Mouse (Mus musculus): Measurements from ENCODE around the gene Gtf3c1. TPM values are rescaled to one million over a fixed set of nuclear protein-coding genes. Genes with fewer than 3 reads are reported as not detected.

Gene Gtf3c1
- total and polyA plus RNA-seq, 3 experiments = 23.7 to 36.1 TPM; not detected in 1

DNA sequence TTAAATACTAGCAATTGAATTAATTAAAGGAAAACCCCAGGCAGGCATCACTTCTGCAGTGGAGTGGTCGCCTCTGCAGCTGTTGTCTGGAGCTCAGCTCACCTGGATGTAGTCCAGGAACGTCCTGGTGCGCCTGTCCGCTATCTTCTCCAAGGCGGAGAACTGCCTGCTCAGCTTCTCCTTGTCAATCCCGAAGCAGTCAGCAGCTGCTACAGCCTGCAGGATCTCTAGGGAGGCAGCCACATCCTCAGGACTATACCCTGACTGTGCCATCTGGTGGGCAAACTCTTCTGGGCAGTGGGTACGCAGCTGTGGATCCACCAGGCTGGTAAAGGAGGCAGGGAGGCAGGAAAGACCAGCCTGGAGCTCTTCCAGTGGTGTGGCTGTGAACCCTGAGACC, 62.2 kb downstream of the Gtf3c1 start:
- Histone ChIP-seq H3K36me3 (ENCODE audit: control insufficient read depth in 1 of 2, insufficient read depth in 2 of 2, low read length in 2 of 2) (peaks cover 0 to 7% of the 10 kb centered on the region in 2 experiments; a peak in 1 of 4 replicates), H3K4me3 (ENCODE audit: control insufficient read depth in 1 of 2, insufficient read depth in 1 of 2, low read depth in 2 of 2, low read length in 2 of 2) (no peak overlapping the region), H3K9me3 (replicated peaks; ENCODE audit: insufficient read depth, low read length) (no peaks in the 10 kb centered on the region), H3K27me3 (ENCODE audit: control insufficient read depth in 1 of 2, insufficient read depth in 2 of 2, low read length in 2 of 2) (no peaks in the 10 kb centered on the region), H3K4me1 (ENCODE audit: control insufficient read depth in 1 of 2, insufficient read depth in 2 of 2, low read length in 2 of 2) (no peaks in the 10 kb centered on the region), H3K9ac (ENCODE audit: control insufficient read depth, low read depth, low read length, poor library complexity, severe bottlenecking) (no peak overlapping the region), H3K79me2 (ENCODE audit: control insufficient read depth, insufficient read depth, low read length, poor library complexity) (no peaks in the 10 kb centered on the region), H3K27ac (ENCODE audit: control insufficient read depth, low read depth, low read length) (no peak overlapping the region)
- DNase-seq (ENCODE audit: low read depth, low spot score) = no peak
- no peak for TF ChIP-seq KAT2A (conservative IDR thresholded peaks at IDR 0.05; ENCODE audit: low read depth, low read length)
- TF ChIP-seq NRF1 (IDR thresholded peaks at IDR 0.05; ENCODE audit: insufficient read depth, low read depth, low read length, poor library complexity, severe bottlenecking) = no peak
- TF ChIP-seq EP300 (IDR thresholded peaks at IDR 0.05; ENCODE audit: low read depth in 1 of 2, low read length in 2 of 2) = no peak
- no peak for TF ChIP-seq MEF2A (IDR thresholded peaks at IDR 0.05; ENCODE audit: extremely low read depth, insufficient replicate concordance, low read depth, low read length, poor library complexity, severe bottlenecking)

DNA sequence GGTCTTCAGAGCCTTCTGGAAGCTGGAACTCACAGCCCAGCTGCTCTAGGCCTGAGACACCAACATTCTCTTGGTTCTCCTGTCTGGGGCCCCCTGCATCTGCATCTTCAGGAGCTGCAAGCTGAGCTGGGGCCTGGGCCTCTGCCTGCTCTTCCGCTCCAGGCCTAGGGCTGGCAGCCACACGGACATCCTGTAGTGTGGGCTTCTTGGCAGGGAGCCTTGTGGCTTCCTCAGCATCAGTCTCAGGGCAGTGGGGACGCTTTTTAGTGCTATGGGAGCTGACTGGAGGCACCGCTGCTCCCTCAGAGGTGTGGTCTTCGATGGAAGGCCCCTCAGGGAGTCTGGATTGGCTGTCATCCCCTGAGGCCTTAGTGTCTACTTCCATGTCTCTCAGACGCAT, 63.7 kb downstream of the Gtf3c1 start:
- Histone ChIP-seq H3K4me1 (ENCODE audit: control insufficient read depth in 1 of 2, insufficient read depth in 2 of 2, low read length in 2 of 2) (no peaks in the 10 kb centered on the region), H3K27ac (ENCODE audit: control insufficient read depth, low read depth, low read length) (no peak overlapping the region), H3K9me3 (replicated peaks; ENCODE audit: insufficient read depth, low read length) (no peaks in the 10 kb centered on the region), H3K9ac (ENCODE audit: control insufficient read depth, low read depth, low read length, poor library complexity, severe bottlenecking) (no peak overlapping the region), H3K79me2 (ENCODE audit: control insufficient read depth, insufficient read depth, low read length, poor library complexity) (no peaks in the 10 kb centered on the region), H3K4me3 (ENCODE audit: control insufficient read depth in 1 of 2, insufficient read depth in 1 of 2, low read depth in 2 of 2, low read length in 2 of 2) (no peak overlapping the region), H3K36me3 (ENCODE audit: control insufficient read depth in 1 of 2, insufficient read depth in 2 of 2, low read length in 2 of 2) (peaks cover 0 to 4% of the 10 kb centered on the region in 2 experiments; a peak in 1 of 4 replicates), H3K27me3 (ENCODE audit: control insufficient read depth in 1 of 2, insufficient read depth in 2 of 2, low read length in 2 of 2) (no peaks in the 10 kb centered on the region)
- no peak for DNase-seq (ENCODE audit: low read depth, low spot score)
- TF ChIP-seq POLR2AphosphoS5 (IDR thresholded peaks at IDR 0.05; ENCODE audit: borderline replicate concordance, low read depth, low read length) (no peak), E2F4 (IDR thresholded peaks at IDR 0.05; ENCODE audit: borderline replicate concordance, low read depth, low read length) (no peak), MXI1 (IDR thresholded peaks at IDR 0.05; ENCODE audit: low read depth, low read length) (no peak), MEF2A (IDR thresholded peaks at IDR 0.05; ENCODE audit: extremely low read depth, insufficient replicate concordance, low read depth, low read length, poor library complexity, severe bottlenecking) (no peak), RCOR1 (IDR thresholded peaks at IDR 0.05; ENCODE audit: low read depth, low read length) (no peak), NRF1 (IDR thresholded peaks at IDR 0.05; ENCODE audit: insufficient read depth, low read depth, low read length, poor library complexity, severe bottlenecking) (no peak), UBTF (IDR thresholded peaks at IDR 0.05; ENCODE audit: borderline replicate concordance, insufficient read depth, low read depth, low read length) (no peak), ZKSCAN1 (IDR thresholded peaks at IDR 0.05; ENCODE audit: low read depth, low read length) (no peak), CHD1 (IDR thresholded peaks at IDR 0.05; ENCODE audit: low read depth, low read length) (no peak), ETS1 (IDR thresholded peaks at IDR 0.05; ENCODE audit: low read depth, low read length) (no peak), MAFK (IDR thresholded peaks at IDR 0.05; ENCODE audit: borderline replicate concordance, low read depth, low read length) (no peak), ELF1 (IDR thresholded peaks at IDR 0.05; ENCODE audit: low read depth, low read length) (no peak), MAZ (IDR thresholded peaks at IDR 0.05; ENCODE audit: low read depth, low read length) (no peak), POLR2AphosphoS2 (IDR thresholded peaks at IDR 0.05; ENCODE audit: low read length) (no peak), GABPA (IDR thresholded peaks at IDR 0.05; ENCODE audit: low read depth, low read length) (no peak), HCFC1 (IDR thresholded peaks at IDR 0.05; ENCODE audit: low read depth, low read length) (no peak), GATA1 (IDR thresholded peaks at IDR 0.05; ENCODE audit: low read depth, low read length) (no peak), RAD21 (IDR thresholded peaks at IDR 0.05; ENCODE audit: low read depth, low read length) (no peak), SIN3A (IDR thresholded peaks at IDR 0.05; ENCODE audit: low read length) (no peak)
